21 mouse cellular contexts compared by ENCODE assay signal in genomic region chr16:30457872-30458271, GRCm38 (mm10). TPM values are rescaled to one million over a fixed set of nuclear protein-coding genes. Genes with fewer than 3 reads are reported as not detected.
A peak's percentile ranks its signal among the peaks of the same experiment; 100 is the strongest.
DNase-seq lines count a peak whose midpoint lies in the region; ATAC-seq lines count a peak whose summit lies in the region.
"Had no signal": no experiment of that assay in that cellular context is flagged by ENCODE, and none has a peak within 500 bp of the region (broad histone marks: within the 10 kb centered on the region; RNA-seq: fewer than 3 reads in every experiment).

No protein-coding gene starts in this region.

- peak; percentile 70 for ATAC-seq in liver, embryonic 11.5 days (replicated peaks; ENCODE audit: low FRiP score)
- ATAC-seq in erythroid progenitor cell, adult 5-6 weeks (replicated peaks; ENCODE audit: low FRiP score, poor library complexity, severe bottlenecking) = 0 out of 2 replicates have a peak, but pooled peaks have one; percentile 23
- ATAC-seq in liver, embryonic 15.5 days (ENCODE audit: insufficient read depth) = peak; percentile 49
- peak; percentile 87 for ATAC-seq in megakaryocyte-erythroid progenitor cell, adult 5-6 weeks (replicated peaks; ENCODE audit: low FRiP score, low TSS enrichment, poor library complexity, severe bottlenecking)
- no peak for ATAC-seq in granulocyte monocyte progenitor cell, adult 5-6 weeks (replicated peaks; ENCODE audit: poor library complexity, severe bottlenecking)
- no peak for ATAC-seq in hindbrain, embryonic 12.5 days (ENCODE audit: low FRiP score)
- ATAC-seq: forebrain, embryonic 14.5 days; intestine, embryonic 16.5 days had no signal

- no peak overlapping the region for H3K9ac ChIP-seq in liver, embryonic 11.5 days (ENCODE audit: low read depth, low read length)
- H3K9ac ChIP-seq in liver, embryonic 15.5 days = no peak overlapping the region
- H3K9ac ChIP-seq in hindbrain, embryonic 12.5 days = no peak overlapping the region
- H3K9ac ChIP-seq: embryonic facial prominence, embryonic 13.5 days; heart, embryonic 12.5 days; hindbrain, embryonic 15.5 days had no signal

- DNase-seq in liver, embryonic 11.5 days (ENCODE audit: low spot score) = no peak
- no peak for DNase-seq in liver
- DNase-seq in embryonic facial prominence, embryonic 10.5 days (ENCODE audit: low spot score) = no peak
- DNase-seq: adrenal gland, postnatal 10 days; cerebellum, adult 11 months; cerebellum, adult 8-10 months; cerebellum, postnatal 14 days; gastrocnemius, postnatal 14 days had no signal

- H3K4me2 ChIP-seq in liver, embryonic 11.5 days = no peak overlapping the region; the same call in 1 of the 2 replicates
- no peak overlapping the region for H3K4me2 ChIP-seq in liver, embryonic 15.5 days
- H3K4me2 ChIP-seq in hindbrain, embryonic 12.5 days (replicated peaks) = no peak overlapping the region
- H3K4me2 ChIP-seq: embryonic facial prominence, embryonic 13.5 days; heart, embryonic 12.5 days; hindbrain, embryonic 15.5 days had no signal

- no peaks in the 10 kb centered on the region for H3K36me3 ChIP-seq in liver, embryonic 11.5 days (ENCODE audit: control insufficient read depth, insufficient read depth, low read length)
- H3K36me3 ChIP-seq in liver, embryonic 15.5 days (replicated peaks) = no peaks in the 10 kb centered on the region
- H3K36me3 ChIP-seq in embryonic facial prominence, embryonic 10.5 days (replicated peaks) = no peaks in the 10 kb centered on the region
- H3K36me3 ChIP-seq in hindbrain, embryonic 12.5 days = no peaks in the 10 kb centered on the region
- H3K36me3 ChIP-seq: embryonic facial prominence, embryonic 13.5 days; forebrain, embryonic 10.5 days; heart, embryonic 12.5 days; hindbrain, embryonic 10.5 days; hindbrain, embryonic 15.5 days had no signal

- peak overlapping the region; percentile 62 for H3K27ac ChIP-seq in liver, embryonic 11.5 days (ENCODE audit: low read depth, low read length)
- no peak overlapping the region; the same call in 1 of the 2 replicates for H3K27ac ChIP-seq in liver, embryonic 15.5 days (replicated peaks)
- H3K27ac ChIP-seq in embryonic facial prominence, embryonic 10.5 days (replicated peaks) = no peak overlapping the region
- H3K27ac ChIP-seq in hindbrain, embryonic 12.5 days = no peak overlapping the region
- H3K27ac ChIP-seq: embryonic facial prominence, embryonic 13.5 days; forebrain, embryonic 10.5 days; hindbrain, embryonic 10.5 days; hindbrain, embryonic 15.5 days had no signal

- no peaks in the 10 kb centered on the region for H3K27me3 ChIP-seq in liver, embryonic 11.5 days (replicated peaks; ENCODE audit: control insufficient read depth, insufficient read depth, low read length)
- no peaks in the 10 kb centered on the region for H3K27me3 ChIP-seq in liver, embryonic 15.5 days
- H3K27me3 ChIP-seq in embryonic facial prominence, embryonic 10.5 days (replicated peaks; ENCODE audit: low read depth, poor library complexity, severe bottlenecking) = no peaks in the 10 kb centered on the region
- H3K27me3 ChIP-seq in hindbrain, embryonic 12.5 days = no peaks in the 10 kb centered on the region
- H3K27me3 ChIP-seq: CH12.LX; embryonic facial prominence, embryonic 13.5 days; heart, embryonic 12.5 days; hindbrain, embryonic 15.5 days had no signal

- no peak overlapping the region for H3K4me3 ChIP-seq in liver, embryonic 11.5 days (ENCODE audit: low read depth, low read length)
- H3K4me3 ChIP-seq in liver, embryonic 15.5 days (replicated peaks) = no peak overlapping the region
- no peak overlapping the region for H3K4me3 ChIP-seq in embryonic facial prominence, embryonic 10.5 days
- H3K4me3 ChIP-seq in hindbrain, embryonic 12.5 days = no peak overlapping the region
- H3K4me3 ChIP-seq: embryonic facial prominence, embryonic 13.5 days; forebrain, embryonic 10.5 days; heart, embryonic 12.5 days; hindbrain, embryonic 10.5 days; hindbrain, embryonic 15.5 days had no signal

- peaks cover 9% of the 10 kb centered on the region; the same call in 1 of the 2 replicates for H3K9me3 ChIP-seq in liver, embryonic 11.5 days (ENCODE audit: control insufficient read depth, low read length)
- H3K9me3 ChIP-seq in liver, embryonic 15.5 days (replicated peaks) = 0 out of 2 replicates have a peak, but pooled peaks cover 2% of the 10 kb centered on the region
- peaks cover 10% of the 10 kb centered on the region; the same call in 1 of the 2 replicates for H3K9me3 ChIP-seq in embryonic facial prominence, embryonic 10.5 days
- 0 out of 2 replicates have a peak, but pooled peaks cover 5% of the 10 kb centered on the region for H3K9me3 ChIP-seq in hindbrain, embryonic 12.5 days (replicated peaks)
- H3K9me3 ChIP-seq: hindbrain, embryonic 15.5 days had no signal

- 46% methylated on average over 3 of the region's 3 CpGs for WGBS in liver, embryonic 11.5 days
- 14% methylated on average over 3 of the region's 3 CpGs for WGBS in liver, embryonic 15.5 days (ENCODE audit: insufficient replicate concordance)
- WGBS in embryonic facial prominence, embryonic 10.5 days = 85% methylated on average over 3 of the region's 3 CpGs
- 84% methylated on average over 3 of the region's 3 CpGs for WGBS in hindbrain, embryonic 12.5 days

- peaks cover 23% of the 10 kb centered on the region for H3K4me1 ChIP-seq in liver, embryonic 11.5 days (replicated peaks; ENCODE audit: control insufficient read depth, insufficient read depth, low read length)
- peaks cover 56% of the 10 kb centered on the region for H3K4me1 ChIP-seq in liver, embryonic 15.5 days (replicated peaks)
- 0 out of 2 replicates have a peak, but pooled peaks cover 3% of the 10 kb centered on the region for H3K4me1 ChIP-seq in embryonic facial prominence, embryonic 10.5 days
- H3K4me1 ChIP-seq in hindbrain, embryonic 12.5 days = no peaks in the 10 kb centered on the region
- H3K4me1 ChIP-seq: embryonic facial prominence, embryonic 13.5 days; forebrain, embryonic 10.5 days; hindbrain, embryonic 10.5 days; hindbrain, embryonic 15.5 days had no signal

RNA-seq across cellular contexts. Expression of gene Atp13a3, which starts 52.1 kb away (rescaled TPM):
- 22.6 and 23.0 TPM in 2 replicates for polyA plus RNA-seq in liver, embryonic 11.5 days (2014; fragmentation: Nextera tagmentation; extraction: Ambion mirVana)
- 51.6 and 66.7 TPM in 2 replicates for total RNA-seq in erythroid progenitor cell, adult 5-6 weeks (2015; ENCODE audit: low replicate concordance)
- total RNA-seq in erythroid progenitor cell, adult 5-6 weeks (2017; ENCODE audit: low replicate concordance) = 41.6 and 48.3 TPM in 2 replicates
- 6.2 and 6.5 TPM in 2 replicates for polyA plus RNA-seq in liver, embryonic 15.5 days (2015; fragmentation: Nextera tagmentation; extraction: Ambion mirVana)
- total RNA-seq in megakaryocyte-erythroid progenitor cell, adult 5-6 weeks (2014; fragmentation: Nextera tagmentation) = 161 and 194 TPM in 2 replicates
- 128 and 155 TPM in 2 replicates for total RNA-seq in megakaryocyte-erythroid progenitor cell, adult 5-6 weeks (2017)
- 10.3 and 11.4 TPM in 2 replicates for polyA plus RNA-seq in embryonic facial prominence, embryonic 10.5 days (2016; fragmentation: Nextera tagmentation; extraction: Ambion mirVana)
- 87.1 and 94.5 TPM in 2 replicates for total RNA-seq in granulocyte monocyte progenitor cell, adult 5-6 weeks (2014; fragmentation: Nextera tagmentation)
- total RNA-seq in granulocyte monocyte progenitor cell, adult 5-6 weeks (2017) = 74.9 and 93.0 TPM in 2 replicates
- 14.6 and 14.8 TPM in 2 replicates for polyA plus RNA-seq in hindbrain, embryonic 12.5 days (2016; fragmentation: Nextera tagmentation; extraction: Ambion mirVana)

Comparison
In these comparisons a context has a peak if more than half of its experiments do, and no peak if none do; other contexts are left out.
1. ATAC-seq: peak in liver, embryonic 11.5 days (single experiment), erythroid progenitor cell, adult 5-6 weeks (single experiment), liver, embryonic 15.5 days (single experiment) and megakaryocyte-erythroid progenitor cell, adult 5-6 weeks (single experiment); none in granulocyte monocyte progenitor cell, adult 5-6 weeks (single experiment) and hindbrain, embryonic 12.5 days (single experiment).